Mouse (Mus musculus) embryo, embryonic 10.5 days (tissue): ENCODE results near the gene Deaf1.

ENCODE experiments used
- DNase-seq: peaks from one replicate; pipeline ENCODE4 v3.0.0-alpha.2; 2015; ENCODE audit warnings: low spot score

Gene Deaf1

GRCm38 (mm10) chr7:141339215-141339920, 11.9 kb upstream of the Deaf1 start:
- no peak for DNase-seq

- peak; percentile 26 for DNase-seq
These were observed 11.2 kb upstream of the Deaf1 start, which contains the start of gene Eps8l2 for GRCm38 (mm10) chr7:141338576-141339131. Gene Eps8l2, plus strand, starts transcription at chr7:141338880.

- no peak for DNase-seq
These were observed 10.4 kb upstream of the Deaf1 start for GRCm38 (mm10) chr7:141337716-141338416.

GRCm38 (mm10) chr7:141336296-141336695, 8.8 kb upstream of the Deaf1 start:
- DNase-seq: no peak

GRCm38 (mm10) chr7:141335682-141336081, 8.2 kb upstream of the Deaf1 start:
- DNase-seq: no peak

GRCm38 (mm10) chr7:141335044-141335579, 7.6 kb upstream of the Deaf1 start:
- no peak for DNase-seq

GRCm38 (mm10) chr7:141331990-141332389, 4.5 kb upstream of the Deaf1 start:
- DNase-seq: no peak

GRCm38 (mm10) chr7:141330706-141331105, 3.2 kb upstream of the Deaf1 start:
- DNase-seq: no peak

GRCm38 (mm10) chr7:141328373-141328990, 992 bp upstream of the Deaf1 start:
- no peak for DNase-seq

GRCm38 (mm10) chr7:141326546-141327446, 694 bp downstream of the Deaf1 start:
- peak; percentile 23 for DNase-seq

- no peak for DNase-seq
These were observed 2.8 kb downstream of the Deaf1 start for GRCm38 (mm10) chr7:141324686-141325085.

- no peak for DNase-seq
These were observed 8.0 kb downstream of the Deaf1 start for GRCm38 (mm10) chr7:141319446-141319845.

- DNase-seq: no peak
These were observed 9.8 kb downstream of the Deaf1 start for GRCm38 (mm10) chr7:141317619-141318132.

GRCm38 (mm10) chr7:141315974-141316373, 11.5 kb downstream of the Deaf1 start:
- peak; percentile 37 for DNase-seq

GRCm38 (mm10) chr7:141315076-141315475, 12.4 kb downstream of the Deaf1 start:
- DNase-seq: no peak

GRCm38 (mm10) chr7:141314416-141314815, 13.1 kb downstream of the Deaf1 start:
- DNase-seq: no peak

GRCm38 (mm10) chr7:141304537-141304936, 23.0 kb downstream of the Deaf1 start:
- DNase-seq: no peak

- DNase-seq: no peak
These were observed 24.7 kb downstream of the Deaf1 start for GRCm38 (mm10) chr7:141302702-141303268.

- DNase-seq: no peak
These were observed 26.1 kb downstream of the Deaf1 start for GRCm38 (mm10) chr7:141301386-141301785.

GRCm38 (mm10) chr7:141299175-141299574, 28.3 kb downstream of the Deaf1 start:
- DNase-seq: no peak
